Mouse (Mus musculus): ENCODE measurements around the gene Pitpnm3.
"Not testable (repeated sequence)": the region's sequence is repeated elsewhere in the genome, so short reads cannot be mapped to it uniquely, and the experiment has no call there.

Pitpnm3 gene

DNA sequence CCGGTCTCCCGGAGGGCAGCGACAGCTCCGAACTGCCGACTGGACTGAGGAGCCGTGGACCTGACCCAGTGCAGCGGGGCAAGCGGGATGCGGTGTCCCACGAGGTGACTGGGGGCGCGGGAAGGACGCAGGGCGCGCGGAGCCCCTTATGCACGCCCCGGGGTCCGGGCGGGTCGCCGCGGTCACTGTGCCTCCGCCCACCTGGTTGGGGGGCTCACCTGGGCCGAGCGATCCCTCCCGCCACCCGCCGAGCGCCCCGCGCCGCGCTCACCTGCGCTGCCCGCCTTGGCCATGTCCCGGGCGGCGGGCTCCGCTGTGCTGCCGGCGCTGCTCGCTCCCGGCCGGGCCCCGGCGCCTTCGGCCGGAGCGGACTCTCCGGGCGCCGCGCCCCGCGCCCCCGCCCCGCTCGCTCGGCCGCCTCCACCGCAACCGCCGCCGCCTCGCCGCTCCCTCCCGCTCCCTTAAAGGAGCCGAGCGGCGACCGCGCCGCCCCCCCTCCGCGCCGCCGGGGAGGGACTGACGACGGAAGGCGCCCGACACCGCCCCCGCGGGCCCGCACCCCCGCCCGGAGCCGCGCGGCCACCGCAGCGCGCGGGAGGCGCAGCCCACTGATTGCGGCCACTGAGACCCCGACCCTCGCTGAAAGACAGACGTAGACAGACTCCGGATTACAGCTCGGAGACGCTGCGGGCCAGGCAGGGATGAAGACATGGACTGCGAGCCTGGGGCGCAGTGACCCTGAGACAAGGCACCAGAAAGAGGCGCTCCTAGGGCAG is at the start of gene Pitpnm3:
Gene Pitpnm3, minus strand, starts transcription at position 396 of the 776 bp plus-strand sequence.
- no peak for DNase-seq (ENCODE audit: extremely low read depth, insufficient read length, low spot score)

DNA sequence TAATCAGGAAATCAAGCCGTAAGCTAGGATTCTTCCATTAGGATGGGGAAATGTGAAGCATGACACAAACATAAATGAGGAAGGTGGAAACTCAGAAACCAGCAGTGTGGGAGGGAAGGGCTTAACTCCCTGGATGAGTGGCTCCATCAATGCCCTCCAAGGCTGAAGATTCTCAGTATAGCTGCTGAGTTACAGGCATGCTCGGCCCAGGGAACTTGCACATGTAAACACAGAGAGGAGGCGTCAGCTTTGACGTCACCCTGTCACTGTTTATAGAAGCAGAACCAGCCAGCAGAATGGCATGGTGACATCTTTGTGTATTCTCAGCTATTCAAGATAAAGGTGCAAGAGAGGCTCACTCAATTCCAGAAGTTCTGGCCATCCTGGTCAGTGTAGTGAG is 48.7 kb upstream of the Pitpnm3 start:
- DNase-seq (ENCODE audit: extremely low read depth, insufficient read length, low spot score) = no peak

DNA sequence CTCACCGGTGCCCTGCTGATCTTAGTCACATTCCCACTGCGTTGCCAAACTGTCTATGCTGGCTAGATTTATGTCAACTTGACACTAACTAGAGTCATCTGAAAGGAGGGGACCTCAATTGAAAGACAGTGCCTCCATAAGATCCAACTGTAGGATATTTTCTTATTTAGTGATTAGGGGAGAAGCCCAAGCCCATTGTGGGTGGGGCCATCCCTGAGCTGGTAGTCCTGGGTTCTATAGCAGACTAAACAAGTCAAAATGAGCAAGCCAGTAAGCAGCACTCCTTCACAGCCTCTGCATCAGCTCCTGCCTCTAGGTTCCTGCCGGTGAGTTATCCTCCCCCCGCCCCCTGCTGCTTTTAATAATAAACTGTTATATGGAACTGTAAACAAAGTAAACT is 45.6 kb upstream of the Pitpnm3 start:
- DNase-seq (ENCODE audit: extremely low read depth, insufficient read length, low spot score) = no peak

DNA sequence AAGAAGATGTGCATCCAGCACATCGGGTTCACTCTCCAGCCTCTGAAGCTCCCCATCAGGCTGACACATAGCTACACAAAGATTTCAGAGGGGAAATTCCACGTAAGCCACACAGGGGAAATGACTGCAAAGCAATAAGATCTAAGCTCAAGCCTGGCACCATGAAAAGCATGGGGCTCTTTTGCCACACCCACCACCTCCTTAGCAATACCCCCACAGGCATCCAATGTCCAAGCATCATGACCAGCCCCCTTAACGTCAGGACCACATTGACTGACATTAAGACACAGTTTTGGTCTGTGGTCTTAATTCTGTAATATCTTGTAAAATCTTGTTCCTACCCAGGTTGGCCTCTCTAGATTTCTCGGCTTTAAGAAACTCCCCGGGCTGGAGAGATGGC is 45.0 kb upstream of the Pitpnm3 start:
- no peak for DNase-seq (ENCODE audit: extremely low read depth, insufficient read length, low spot score)

DNA sequence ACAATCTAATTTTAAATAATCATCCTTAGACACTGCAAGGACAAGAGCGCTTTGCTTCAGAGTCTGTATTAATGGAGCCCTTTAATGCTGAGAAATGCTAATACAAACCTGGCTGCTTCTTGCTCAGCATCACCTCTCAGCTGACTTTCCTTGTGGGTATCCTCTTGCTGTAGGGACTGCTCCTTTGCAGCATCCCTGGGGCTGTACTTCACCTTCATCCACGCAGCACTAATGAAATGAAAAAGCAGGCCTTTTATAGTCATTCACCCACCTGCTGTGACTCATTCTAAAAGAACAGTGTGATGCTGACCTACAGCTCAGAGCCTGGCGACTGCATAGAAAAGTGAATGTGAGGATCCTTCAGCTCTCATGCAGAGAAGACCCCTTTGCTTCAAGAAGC is 41.0 kb upstream of the Pitpnm3 start:
- no peak for DNase-seq (ENCODE audit: extremely low read depth, insufficient read length, low spot score)

DNA sequence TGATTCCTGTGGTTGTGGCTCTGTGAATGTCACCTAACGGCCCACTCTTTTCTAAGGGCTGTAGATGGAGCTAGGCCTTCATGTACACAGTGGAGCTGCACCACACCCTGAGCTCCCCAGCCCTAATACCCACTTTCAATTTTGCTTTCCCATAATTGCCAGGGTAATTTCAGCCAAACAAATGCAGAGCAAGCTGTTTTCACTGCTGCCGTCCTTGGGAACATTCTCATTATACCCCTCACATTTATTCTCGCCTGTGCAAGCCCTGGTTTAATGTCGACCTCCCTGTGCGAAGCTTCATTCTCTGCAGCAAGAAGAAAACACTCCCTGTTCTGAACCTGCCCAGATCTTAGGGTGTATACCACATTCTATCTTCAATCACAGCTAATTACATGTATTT is 40.4 kb upstream of the Pitpnm3 start:
- DNase-seq (ENCODE audit: extremely low read depth, insufficient read length, low spot score) = no peak

DNA sequence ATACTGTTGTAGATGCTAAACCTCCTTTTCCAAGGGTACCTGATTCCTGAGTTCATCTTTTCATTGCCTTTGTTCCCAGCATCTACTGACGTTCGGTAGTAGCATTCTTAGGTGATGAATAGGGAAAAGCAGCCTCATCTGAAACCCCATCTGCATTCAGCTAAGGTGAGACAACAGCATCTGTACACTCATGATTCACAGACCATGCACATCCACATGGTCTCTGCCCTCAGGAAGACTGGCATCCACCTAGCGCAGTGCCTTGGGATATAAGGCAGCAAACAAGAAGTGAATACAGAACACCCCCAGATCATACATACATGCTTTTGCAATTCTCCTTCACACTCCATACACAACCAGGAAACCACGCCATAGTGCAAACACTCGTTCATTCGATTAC is 39.1 kb upstream of the Pitpnm3 start:
- DNase-seq (ENCODE audit: extremely low read depth, insufficient read length, low spot score) = no peak

DNA sequence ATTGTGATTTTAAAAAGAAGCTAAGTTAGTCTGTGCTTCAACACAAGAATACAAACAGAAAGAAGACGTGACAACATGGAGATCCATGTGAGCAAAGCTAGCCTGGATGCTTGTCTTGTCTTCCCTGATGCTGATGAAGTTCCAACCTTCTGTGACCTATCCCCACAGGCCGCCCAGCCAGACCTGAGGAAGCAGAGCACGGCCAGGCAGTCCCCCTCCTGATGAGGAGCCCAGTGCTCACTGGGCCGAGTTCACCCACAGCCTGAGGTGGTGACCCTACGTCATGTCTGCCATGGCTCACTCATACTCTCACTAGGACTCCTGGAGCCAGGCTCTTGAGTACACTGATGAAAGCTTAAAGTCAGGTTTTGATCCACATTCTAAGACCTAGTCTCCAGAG is 37.9 kb upstream of the Pitpnm3 start:
- no peak for DNase-seq (ENCODE audit: extremely low read depth, insufficient read length, low spot score)

DNA sequence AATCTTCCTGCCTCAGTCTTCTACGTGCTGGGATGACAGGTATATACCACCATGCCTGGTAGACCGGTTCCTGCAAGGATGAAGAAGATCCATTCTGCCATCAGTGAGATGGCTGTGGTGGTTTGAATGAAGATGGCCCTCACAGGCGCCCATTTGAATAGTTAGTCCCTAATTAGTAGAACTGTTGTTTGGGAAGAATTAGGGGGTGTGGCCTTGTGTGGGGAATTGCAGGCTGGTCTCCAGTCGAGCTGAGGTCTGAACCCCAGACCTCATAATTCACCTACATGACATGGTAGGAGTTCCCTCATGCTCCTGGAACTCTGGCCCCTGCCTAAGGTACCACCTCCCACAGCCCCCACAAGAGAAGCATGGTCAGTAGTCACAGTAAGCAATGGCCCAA is 36.3 kb upstream of the Pitpnm3 start:
- not testable (repeated sequence) for DNase-seq (ENCODE audit: extremely low read depth, insufficient read length, low spot score)

DNA sequence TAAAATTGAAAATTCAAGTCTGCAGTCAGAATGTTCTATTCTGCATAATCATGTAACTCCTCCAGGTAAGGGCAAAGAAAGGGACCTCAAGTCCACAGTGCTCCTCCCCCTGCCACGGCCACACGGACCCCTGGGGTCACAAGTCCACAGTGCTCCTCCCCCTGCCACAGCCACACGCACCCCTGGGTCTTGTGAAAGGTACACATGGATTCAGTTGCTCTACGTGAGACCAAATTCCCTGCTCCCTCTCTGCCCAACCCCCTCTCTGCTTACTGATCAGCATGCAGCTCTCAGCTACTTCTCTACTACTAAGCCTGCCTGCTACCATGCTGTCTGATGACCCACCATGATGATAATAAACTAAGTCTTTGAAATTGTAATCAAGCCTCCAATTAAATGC is 34.3 kb upstream of the Pitpnm3 start:
- DNase-seq (ENCODE audit: extremely low read depth, insufficient read length, low spot score) = no peak

DNA sequence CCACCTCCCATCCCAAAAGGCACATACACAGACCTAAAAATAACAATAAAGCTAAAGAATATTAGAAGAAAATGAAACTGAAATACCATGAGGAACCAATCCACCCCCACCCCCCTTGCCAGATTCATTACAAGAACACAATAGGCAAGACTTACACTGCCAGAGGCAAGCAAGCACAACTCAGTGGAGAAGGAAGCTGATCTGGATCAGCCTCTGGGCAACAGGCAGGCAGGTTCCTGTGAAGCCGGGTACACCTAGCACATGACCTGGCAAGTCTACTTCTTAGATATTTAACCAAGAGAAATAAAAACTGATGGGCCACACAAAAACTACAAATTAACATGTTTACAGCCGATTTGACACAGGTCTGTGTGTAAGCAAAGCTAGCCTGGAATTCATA is 27.6 kb upstream of the Pitpnm3 start:
- no peak for DNase-seq (ENCODE audit: extremely low read depth, insufficient read length, low spot score)

DNA sequence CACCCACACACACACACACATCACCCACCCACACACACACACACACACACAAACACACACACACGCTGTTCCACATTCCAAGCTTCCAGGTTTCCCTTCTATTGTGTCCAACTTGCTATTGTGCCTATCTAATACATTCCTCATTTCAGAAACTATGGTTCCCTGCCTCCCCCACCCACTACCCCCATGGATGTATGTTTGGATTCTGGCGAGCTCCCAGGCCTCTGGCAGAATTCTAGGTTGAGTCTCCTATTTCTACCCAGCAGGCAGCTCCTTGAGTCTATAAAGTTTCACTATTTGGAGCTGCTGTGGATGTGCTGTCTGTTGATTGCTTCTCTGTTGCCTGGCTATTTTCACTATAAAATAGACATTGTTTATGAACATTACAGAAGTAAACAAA is 21.0 kb upstream of the Pitpnm3 start:
- no peak for DNase-seq (ENCODE audit: extremely low read depth, insufficient read length, low spot score)

DNA sequence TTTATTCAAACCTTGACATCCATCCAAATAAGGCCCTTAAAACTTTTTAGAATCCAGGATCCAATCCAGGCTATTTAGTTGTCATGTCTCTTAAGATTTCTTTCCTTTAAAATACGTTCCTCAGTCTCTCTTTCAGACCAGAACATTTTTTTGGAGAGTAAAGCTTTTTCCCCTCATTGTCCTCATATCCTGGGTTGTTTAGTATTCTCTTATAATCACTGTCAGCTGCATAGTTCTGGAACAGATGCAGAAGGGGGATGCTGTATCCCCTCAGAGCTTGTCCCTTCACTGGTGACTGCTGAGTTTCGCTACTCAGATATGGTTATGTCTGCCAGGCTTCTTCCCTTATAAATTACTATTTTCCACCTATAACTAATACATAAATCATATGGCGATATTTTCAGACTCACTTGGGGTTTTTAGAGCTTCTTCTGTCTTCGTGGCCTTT is 20.4 kb upstream of the Pitpnm3 start:
- no peak for DNase-seq (ENCODE audit: extremely low read depth, insufficient read length, low spot score)

DNA sequence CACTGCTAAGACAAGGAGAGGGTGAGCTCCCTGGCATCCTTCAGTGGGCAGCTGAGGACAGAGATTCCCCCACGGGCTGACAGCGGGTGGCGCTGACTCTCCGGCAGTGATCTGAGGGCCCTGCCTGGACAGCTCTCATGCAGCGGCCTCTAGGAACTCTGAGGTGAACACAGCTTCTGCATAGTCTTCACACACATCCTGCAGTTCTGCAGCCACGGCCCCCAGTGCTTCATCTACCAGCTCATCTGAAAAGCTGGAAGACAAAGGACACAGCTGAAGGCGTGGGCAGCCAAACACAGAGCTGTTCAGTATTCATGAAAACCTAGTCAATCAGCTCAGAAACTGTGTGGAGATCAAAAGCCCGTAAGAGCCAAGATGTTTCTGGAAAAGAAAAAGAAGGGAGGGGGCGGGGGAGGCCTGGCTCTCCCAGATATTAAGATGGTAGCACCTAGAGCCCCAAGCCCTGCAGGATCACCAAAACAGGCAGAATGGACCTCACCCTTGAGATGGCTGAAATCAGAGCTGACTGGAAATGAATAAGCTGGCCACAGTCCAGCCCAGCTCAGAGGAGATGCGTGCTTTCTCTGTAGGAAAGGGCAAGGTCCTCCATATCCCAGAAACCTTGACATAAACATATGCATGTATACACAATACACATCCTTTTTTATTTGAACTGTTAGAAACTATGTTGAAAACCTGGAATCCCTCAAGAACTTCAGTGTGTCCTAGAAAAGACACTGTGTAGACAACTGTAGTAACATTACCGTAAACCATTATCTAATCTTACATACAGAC is 19.8 kb upstream of the Pitpnm3 start:
- no peak for DNase-seq (ENCODE audit: extremely low read depth, insufficient read length, low spot score)

DNA sequence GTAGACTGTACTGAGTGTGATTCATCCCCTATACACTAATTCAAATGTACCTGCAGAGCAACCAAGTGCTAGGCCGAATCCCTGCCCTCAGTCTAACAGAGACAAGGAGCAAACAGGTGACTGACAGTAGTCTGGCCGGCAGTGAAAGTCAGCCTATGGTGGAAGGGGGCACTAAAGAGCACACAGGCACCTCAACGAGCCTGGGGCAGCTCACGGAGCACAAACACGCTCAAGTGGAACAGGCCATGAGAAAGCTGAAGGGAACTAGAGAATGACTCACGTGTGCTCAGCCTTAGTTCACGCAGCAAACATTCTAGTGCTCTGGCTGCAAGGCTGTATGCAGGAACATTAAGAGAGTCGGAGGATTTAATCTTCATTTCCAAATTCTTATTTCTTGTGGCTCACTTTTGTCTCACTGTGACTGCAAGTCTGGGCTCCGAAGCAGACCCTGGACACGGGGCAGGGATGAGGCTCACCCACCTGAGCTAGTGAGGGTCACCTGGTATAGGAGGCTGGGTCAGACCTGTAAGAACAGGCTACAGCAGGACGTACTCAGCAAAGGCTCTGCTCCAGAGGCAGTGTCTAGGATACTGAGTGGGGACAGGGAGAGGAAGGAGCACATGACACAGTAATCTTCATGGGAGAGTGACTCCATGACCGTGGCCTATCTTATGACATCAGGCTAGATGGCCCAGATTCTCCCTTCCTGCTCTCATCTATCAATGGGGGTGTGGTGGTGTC is 17.7 kb upstream of the Pitpnm3 start:
- no peak for DNase-seq (ENCODE audit: extremely low read depth, insufficient read length, low spot score)

DNA sequence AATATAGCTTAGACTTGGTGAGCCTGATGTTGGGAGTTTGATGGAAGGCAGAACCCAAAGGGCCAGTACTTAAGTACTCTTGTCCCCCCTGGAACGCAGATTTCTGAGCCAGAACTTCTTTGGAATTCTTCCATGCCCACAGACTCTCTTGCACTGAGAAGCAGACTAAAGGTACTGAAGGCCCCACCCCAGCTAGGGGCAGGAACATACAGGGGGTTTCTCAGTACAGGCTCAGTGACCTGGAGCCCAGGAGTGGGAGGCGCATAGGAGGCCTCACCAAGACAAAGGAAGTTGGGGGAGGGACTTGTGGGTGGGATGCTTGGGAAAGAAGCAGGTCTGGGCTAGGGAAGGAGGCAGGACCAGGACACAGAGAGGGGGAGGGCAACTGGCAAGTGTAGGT is 15.5 kb upstream of the Pitpnm3 start:
- no peak for DNase-seq (ENCODE audit: extremely low read depth, insufficient read length, low spot score)

DNA sequence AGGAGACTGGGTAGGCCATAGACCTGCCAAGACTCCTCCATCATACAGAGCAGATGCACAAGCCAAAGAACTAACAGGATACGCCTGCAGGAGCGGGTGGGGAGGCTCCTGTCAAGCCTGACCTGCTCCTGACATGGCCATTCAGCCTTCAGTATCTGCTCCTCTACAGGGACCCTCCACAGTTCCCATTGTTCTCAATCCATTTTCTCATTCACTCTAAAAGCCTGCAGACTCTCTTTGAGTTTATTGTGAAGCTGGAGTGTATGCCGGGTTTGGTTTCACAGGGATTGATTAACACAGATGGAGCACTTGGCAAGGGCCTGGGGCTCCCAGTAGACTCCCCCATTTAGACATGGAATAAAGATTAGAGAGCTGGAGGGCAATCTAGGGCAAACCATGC is 12.3 kb upstream of the Pitpnm3 start:
- no peak for DNase-seq (ENCODE audit: extremely low read depth, insufficient read length, low spot score)

DNA sequence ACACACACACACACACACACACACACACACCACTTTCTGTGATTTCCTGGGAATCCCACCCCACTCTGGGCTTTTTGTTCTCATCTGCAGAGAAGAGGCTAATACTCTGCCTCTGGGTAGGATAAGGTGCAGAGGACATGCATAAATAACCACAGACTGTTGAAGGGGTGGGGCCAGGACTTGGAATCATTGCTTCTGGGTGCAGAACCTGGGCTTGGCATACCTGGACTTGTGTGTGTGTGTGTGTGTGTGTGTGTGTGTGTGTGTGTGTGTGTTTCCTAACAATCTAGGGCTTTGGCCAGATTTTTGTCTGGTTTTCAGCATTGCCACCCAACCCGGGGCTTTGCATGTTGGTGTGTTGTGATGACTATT is 10.3 kb upstream of the Pitpnm3 start:
- DNase-seq (ENCODE audit: extremely low read depth, insufficient read length, low spot score) = no peak

DNA sequence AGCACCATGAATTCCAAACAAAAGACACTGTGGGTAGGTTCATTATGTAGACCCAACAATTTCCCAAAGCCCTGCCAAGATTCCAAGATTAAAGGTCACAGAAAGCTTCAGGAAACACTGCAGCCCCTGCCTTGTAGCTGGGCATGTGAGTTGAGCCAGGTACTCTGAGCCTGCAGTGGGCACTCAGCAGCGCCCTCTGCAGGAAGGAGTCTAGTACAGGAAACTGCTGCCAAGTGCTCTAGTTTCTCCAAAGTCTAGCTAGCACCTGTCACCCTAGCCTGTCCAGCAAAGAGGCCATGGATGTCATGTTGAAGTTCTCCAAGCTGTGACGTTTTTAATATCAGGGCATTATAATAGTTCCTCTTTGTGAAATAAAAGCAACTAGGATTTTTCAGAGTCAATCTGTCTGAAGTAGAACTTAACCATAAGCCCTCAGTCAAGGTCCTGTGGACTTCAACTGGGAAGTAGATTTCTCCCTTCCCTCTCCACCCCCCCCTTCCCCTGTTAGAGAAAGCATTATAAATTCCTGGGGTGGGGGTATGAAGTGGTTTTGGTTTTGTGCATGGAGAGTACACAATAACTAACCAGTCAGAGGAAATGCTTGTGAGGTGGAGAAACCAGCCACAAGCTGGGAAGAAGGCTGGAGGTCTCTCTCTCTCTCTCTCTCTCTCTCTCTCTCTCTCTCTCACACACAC is 9.8 kb upstream of the Pitpnm3 start:
- no peak for DNase-seq (ENCODE audit: extremely low read depth, insufficient read length, low spot score)

DNA sequence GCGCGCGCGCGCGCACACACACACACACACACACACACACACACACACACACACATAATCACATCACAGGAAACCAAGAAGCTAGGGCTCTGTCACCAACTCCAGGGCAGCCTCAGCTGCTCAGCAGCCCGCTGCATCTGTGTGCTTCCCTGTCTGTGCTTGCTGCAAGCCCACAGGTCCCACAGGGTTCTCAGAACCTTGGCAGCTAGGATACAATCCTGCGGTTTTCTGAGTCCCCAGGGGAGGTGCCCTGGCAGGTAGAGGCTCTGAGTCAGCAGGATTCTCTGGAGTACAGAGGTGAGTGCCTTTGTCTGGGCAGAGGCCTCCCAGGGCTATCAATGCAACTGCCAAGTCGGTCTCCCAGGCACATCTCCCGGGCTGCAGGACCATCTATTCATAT is 7.3 kb upstream of the Pitpnm3 start:
- peak; percentile 76 for DNase-seq (ENCODE audit: extremely low read depth, insufficient read length, low spot score)

DNA sequence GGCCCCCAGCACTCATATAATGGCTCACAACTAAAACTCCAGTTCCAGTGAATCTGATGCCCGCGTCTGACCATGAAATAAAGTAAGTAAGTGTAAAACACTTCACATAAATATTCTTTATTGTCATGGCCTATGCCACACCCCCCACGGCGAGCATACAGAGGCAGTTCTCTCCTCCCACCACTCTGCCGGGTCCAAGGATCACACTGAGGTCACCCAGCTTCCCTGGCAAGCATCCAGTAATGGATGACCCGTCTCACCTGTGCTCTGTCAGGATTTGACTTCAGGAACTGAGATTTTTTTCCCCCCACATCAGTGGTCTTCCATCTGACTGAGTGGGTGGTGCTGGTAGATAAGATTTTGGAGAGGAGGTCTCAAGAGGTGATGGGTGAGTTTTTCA is 4.6 kb upstream of the Pitpnm3 start:
- no peak for DNase-seq (ENCODE audit: extremely low read depth, insufficient read length, low spot score)

Data from 3134 (cell line).